In genomic region chr9:107983421-107983890, GRCm38 (mm10) we compare ENCODE assay signal across 8 mouse cellular contexts. TPM values are rescaled to one million over a fixed set of nuclear protein-coding genes. Genes with fewer than 3 reads are reported as not detected.
A peak's percentile ranks its signal among the peaks of the same experiment; 100 is the strongest.
DNase-seq lines count a peak whose midpoint lies in the region; ATAC-seq and TF ChIP-seq lines count a peak whose summit lies in the region.

No protein-coding gene starts in this region.

- peak overlapping the region; percentile 84 for H3K4me3 ChIP-seq in embryonic facial prominence, embryonic 15.5 days (replicated peaks)
- peak overlapping the region; percentile 83 for H3K4me3 ChIP-seq in heart, embryonic 16.5 days (ENCODE audit: low read length)
- H3K4me3 ChIP-seq in kidney, postnatal 0 days (replicated peaks; ENCODE audit: low read depth, low read length), result peak overlapping the region; percentile 67
- H3K4me3 ChIP-seq in olfactory bulb, adult 2 months (ENCODE audit: insufficient read depth, low read depth, low read length), result no peak overlapping the region

- no peak for TF ChIP-seq CTCF in kidney, postnatal 0 days (IDR thresholded peaks at IDR 0.05; ENCODE audit: low read depth)
- no peak for TF ChIP-seq CTCF in olfactory bulb, adult 2 months (IDR thresholded peaks at IDR 0.05; ENCODE audit: insufficient read depth, low read depth, low read length)

- DNase-seq in ovary, adult 18-20 months (ENCODE audit: low spot score), result peak; percentile 40
- DNase-seq in ovary, postnatal 14 days (ENCODE audit: low spot score), result no peak
- peak; percentile 97 for DNase-seq in kidney, postnatal 0 days (ENCODE audit: low spot score)
- DNase-seq in lung, adult 18-20 months, result peak; percentile 79 to 81
- peak; percentile 80 for DNase-seq in yolk sac, embryonic 10.5 days (ENCODE audit: low spot score)

- H3K9ac ChIP-seq in embryonic facial prominence, embryonic 15.5 days, result peak overlapping the region; percentile 61
- H3K9ac ChIP-seq in heart, embryonic 16.5 days (ENCODE audit: low read length), result peak overlapping the region; percentile 81
- peak overlapping the region; percentile 67 for H3K9ac ChIP-seq in kidney, postnatal 0 days (ENCODE audit: low read depth, low read length)

- H3K4me1 ChIP-seq in embryonic facial prominence, embryonic 15.5 days, result peaks cover 63% of the 10 kb centered on the region
- peaks cover 49% of the 10 kb centered on the region for H3K4me1 ChIP-seq in heart, embryonic 16.5 days (ENCODE audit: control insufficient read depth, insufficient read depth, low read length)
- peaks cover 22% of the 10 kb centered on the region for H3K4me1 ChIP-seq in kidney, postnatal 0 days (replicated peaks; ENCODE audit: insufficient read depth, low read length)
- peaks cover 39% of the 10 kb centered on the region for H3K4me1 ChIP-seq in olfactory bulb, adult 2 months (ENCODE audit: control insufficient read depth, insufficient read depth, low read length)

- H3K9me3 ChIP-seq in embryonic facial prominence, embryonic 15.5 days (replicated peaks), result no peaks in the 10 kb centered on the region
- H3K9me3 ChIP-seq in heart, embryonic 16.5 days (replicated peaks; ENCODE audit: control insufficient read depth, low read length), result no peaks in the 10 kb centered on the region
- no peaks in the 10 kb centered on the region for H3K9me3 ChIP-seq in kidney, postnatal 0 days (replicated peaks; ENCODE audit: low read length)

- H3K27ac ChIP-seq in embryonic facial prominence, embryonic 15.5 days (replicated peaks), result peak overlapping the region; percentile 98
- H3K27ac ChIP-seq in heart, embryonic 16.5 days (ENCODE audit: low read length), result peak overlapping the region; percentile 99
- peak overlapping the region; percentile 98 for H3K27ac ChIP-seq in kidney, postnatal 0 days
- peak overlapping the region; percentile 69 for H3K27ac ChIP-seq in olfactory bulb, adult 2 months (ENCODE audit: insufficient read depth, low read depth, low read length)

- H3K36me3 ChIP-seq in embryonic facial prominence, embryonic 15.5 days, result no peaks in the 10 kb centered on the region
- H3K36me3 ChIP-seq in heart, embryonic 16.5 days (ENCODE audit: control insufficient read depth, insufficient read depth), result peaks cover 5% of the 10 kb centered on the region; the same call in 1 of the 2 replicates
- H3K36me3 ChIP-seq in kidney, postnatal 0 days (ENCODE audit: insufficient read depth, low read length), result no peaks in the 10 kb centered on the region

- peak overlapping the region; percentile 80 for H3K4me2 ChIP-seq in embryonic facial prominence, embryonic 15.5 days (replicated peaks)
- peak overlapping the region; percentile 88 for H3K4me2 ChIP-seq in heart, embryonic 16.5 days (ENCODE audit: low read depth, low read length)
- H3K4me2 ChIP-seq in kidney, postnatal 0 days (ENCODE audit: low read length), result peak overlapping the region; percentile 82

- ATAC-seq in embryonic facial prominence, embryonic 15.5 days (ENCODE audit: insufficient number of reproducible peaks, low FRiP score, low TSS enrichment, low read depth), result peak; percentile 74
- peak; percentile 53 for ATAC-seq in heart, embryonic 16.5 days (replicated peaks; ENCODE audit: extremely low read depth, insufficient read depth, low FRiP score)
- peak; percentile 41 for ATAC-seq in kidney, postnatal 0 days (replicated peaks; ENCODE audit: low FRiP score, low read depth)

- no peak for TF ChIP-seq POLR2A in olfactory bulb, adult 2 months (IDR thresholded peaks at IDR 0.05; ENCODE audit: insufficient read depth, low read depth, low read length)

- H3K27me3 ChIP-seq in embryonic facial prominence, embryonic 15.5 days, result no peaks in the 10 kb centered on the region
- H3K27me3 ChIP-seq in heart, embryonic 16.5 days (ENCODE audit: control insufficient read depth, insufficient read depth, low read length), result no peaks in the 10 kb centered on the region
- no peaks in the 10 kb centered on the region for H3K27me3 ChIP-seq in kidney, postnatal 0 days (ENCODE audit: insufficient read depth, low read length)

- 9% methylated on average over 4 of the region's 4 CpGs for WGBS in embryonic facial prominence, embryonic 15.5 days
- WGBS in heart, embryonic 16.5 days, result 5% methylated on average over 4 of the region's 4 CpGs
- 14% methylated on average over 4 of the region's 4 CpGs for WGBS in kidney, postnatal 0 days
- 51% methylated on average over 4 of the region's 4 CpGs for WGBS in olfactory bulb, adult 2 months

RNA-seq across cellular contexts. Expression of gene Gm20661, which starts 0.6 kb away (rescaled TPM):
- 6.4 and 6.9 TPM in 2 replicates for polyA plus RNA-seq in embryonic facial prominence, embryonic 15.5 days (2015; fragmentation: Nextera tagmentation; extraction: Ambion mirVana)
- polyA plus RNA-seq in heart, embryonic 16.5 days (2015; fragmentation: Nextera tagmentation; extraction: Ambion mirVana), result 2.6 and 3.0 TPM in 2 replicates
- polyA plus RNA-seq in kidney, postnatal 0 days (2015; fragmentation: Nextera tagmentation; extraction: Ambion mirVana), result 1.3 and 2.0 TPM in 2 replicates
- polyA plus RNA-seq in olfactory bulb, adult 2 months (2012; ENCODE audit: insufficient read depth, insufficient read length, low replicate concordance, missing spikeins), result not detected in 2 replicates

RNA-seq across cellular contexts. Expression of gene Inka1, which starts 2.2 kb away (rescaled TPM):
- 90.4 and 97.1 TPM in 2 replicates for polyA plus RNA-seq in embryonic facial prominence, embryonic 15.5 days (2015; fragmentation: Nextera tagmentation; extraction: Ambion mirVana)
- 40.9 and 44.0 TPM in 2 replicates for polyA plus RNA-seq in heart, embryonic 16.5 days (2015; fragmentation: Nextera tagmentation; extraction: Ambion mirVana)
- polyA plus RNA-seq in kidney, postnatal 0 days (2015; fragmentation: Nextera tagmentation; extraction: Ambion mirVana), result 63.8 and 66.8 TPM in 2 replicates
- not detected in 2 replicates for polyA plus RNA-seq in olfactory bulb, adult 2 months (2012; ENCODE audit: insufficient read depth, insufficient read length, low replicate concordance, missing spikeins)

RNA-seq across cellular contexts. Expression of gene Uba7, which starts 8.2 kb away (rescaled TPM):
- 22.4 and 28.0 TPM in 2 replicates for polyA plus RNA-seq in embryonic facial prominence, embryonic 15.5 days (2015; fragmentation: Nextera tagmentation; extraction: Ambion mirVana)
- polyA plus RNA-seq in heart, embryonic 16.5 days (2015; fragmentation: Nextera tagmentation; extraction: Ambion mirVana), result 24.1 and 24.2 TPM in 2 replicates
- 33.2 and 41.6 TPM in 2 replicates for polyA plus RNA-seq in kidney, postnatal 0 days (2015; fragmentation: Nextera tagmentation; extraction: Ambion mirVana)
- not detected in 2 replicates for polyA plus RNA-seq in olfactory bulb, adult 2 months (2012; ENCODE audit: insufficient read depth, insufficient read length, low replicate concordance, missing spikeins)

RNA-seq across cellular contexts. Expression of gene Cdhr4, which starts 8.8 kb away (rescaled TPM):
- polyA plus RNA-seq in embryonic facial prominence, embryonic 15.5 days (2015; fragmentation: Nextera tagmentation; extraction: Ambion mirVana), result 9.5 and 12.7 TPM in 2 replicates
- polyA plus RNA-seq in heart, embryonic 16.5 days (2015; fragmentation: Nextera tagmentation; extraction: Ambion mirVana), result 4.6 TPM in 2 replicates
- polyA plus RNA-seq in kidney, postnatal 0 days (2015; fragmentation: Nextera tagmentation; extraction: Ambion mirVana), result 2.9 and 4.0 TPM in 2 replicates
- not detected in 2 replicates for polyA plus RNA-seq in olfactory bulb, adult 2 months (2012; ENCODE audit: insufficient read depth, insufficient read length, low replicate concordance, missing spikeins)

RNA-seq across cellular contexts. Expression of gene Gm20662, which starts 12.7 kb away (rescaled TPM):
- polyA plus RNA-seq in embryonic facial prominence, embryonic 15.5 days (2015; fragmentation: Nextera tagmentation; extraction: Ambion mirVana), result 0.52 and 0.64 TPM in 2 replicates
- polyA plus RNA-seq in heart, embryonic 16.5 days (2015; fragmentation: Nextera tagmentation; extraction: Ambion mirVana), result 0.36 and 0.76 TPM in 2 replicates
- 0.25 and 0.27 TPM in 2 replicates for polyA plus RNA-seq in kidney, postnatal 0 days (2015; fragmentation: Nextera tagmentation; extraction: Ambion mirVana)
- not detected in 2 replicates for polyA plus RNA-seq in olfactory bulb, adult 2 months (2012; ENCODE audit: insufficient read depth, insufficient read length, low replicate concordance, missing spikeins)

Comparison
In these comparisons a context has a peak if more than half of its experiments do, and no peak if none do; other contexts are left out.
1. RNA of gene Inka1, which starts 2.2 kb away (polyA plus RNA-seq): 90.4 to 97.1 TPM in embryonic facial prominence, embryonic 15.5 days, 63.8 to 66.8 TPM in kidney, postnatal 0 days and 40.9 to 44.0 TPM in heart, embryonic 16.5 days; not detected in olfactory bulb, adult 2 months; every median in the first group is over 10 times any median in the second.
2. Peak in every context shown above with its lines, with median percentiles within 50 percentile points of each other: ATAC-seq, H3K27ac ChIP-seq, H3K4me2 ChIP-seq and H3K9ac ChIP-seq.